Mouse (Mus musculus) small intestine, adult 2 months (tissue): ENCODE data around the gene Xrcc5. TPM values are rescaled to one million over a fixed set of nuclear protein-coding genes. Genes with fewer than 3 reads are reported as not detected.

ENCODE experiments used
- H3K27ac ChIP-seq: fragments of 200-500 bp; 2 replicates; pipeline ENCODE4 v1.5.1; 2012; ENCODE audit warnings: low read depth, low read length, control low read depth, inconsistent platforms; ENCODE audit not compliant: insufficient read depth
- H3K27me3 ChIP-seq: fragments of 200-500 bp; 2 replicates; pipeline ENCODE4 v1.6.1; 2012; ENCODE audit warnings: mild to moderate bottlenecking, moderate library complexity, low read length, inconsistent platforms; ENCODE audit not compliant: control insufficient read depth, insufficient read depth
- H3K36me3 ChIP-seq: fragments of 200-500 bp; 2 replicates; pipeline ENCODE4 v1.6.1; 2012; ENCODE audit warnings: mild to moderate bottlenecking, low read length, control low read depth, inconsistent platforms; ENCODE audit not compliant: control insufficient read depth, insufficient read depth
- H3K4me1 ChIP-seq: fragments of 200-500 bp; 2 replicates; pipeline ENCODE4 v1.6.1; 2012; ENCODE audit warnings: low read length, inconsistent platforms, mixed read lengths; ENCODE audit not compliant: control insufficient read depth, insufficient read depth, insufficient read length
- H3K4me3 ChIP-seq: fragments of 200-500 bp; 2 replicates; pipeline ENCODE4 v1.5.1; 2012; ENCODE audit warnings: low read depth, mild to moderate bottlenecking, control low read depth, inconsistent platforms, low read length, moderate library complexity
- CTCF ChIP-seq: fragments of 200-500 bp; IDR thresholded peaks from 2 replicates; pipeline ENCODE4 v1.5.1; 2012; ENCODE audit warnings: low read depth, mild to moderate bottlenecking, control low read depth, inconsistent platforms, low read length, moderate library complexity, mixed read lengths; ENCODE audit not compliant: insufficient replicate concordance, insufficient read length; ENCODE audit errors: extremely low read depth
- POLR2A ChIP-seq: fragments of 200-500 bp; IDR thresholded peaks from 2 replicates; pipeline ENCODE4 v1.6.1; 2012; ENCODE audit warnings: low read depth, mild to moderate bottlenecking, control low read depth, inconsistent platforms, low read length, moderate library complexity
- WGBS: fragments of 180-500 bp; shearing (Covaris S2); methylation state at CpG from one replicate; pipeline ENCODE4 v1.1.7; 2018; 5-methylcytosine and 5-hydroxymethylcytosine counted together
- polyA plus RNA-seq: library from polyadenylated mRNA; depleted of rRNA; stranded (reverse); fragments of >200 nt; gene quantifications from 2 replicates; pipeline ENCODE4 v1.2.3, GENCODE M21; 2012

The Xrcc5 gene
- polyA plus RNA-seq, 1 experiment, result 0.57 TPM

- H3K36me3 ChIP-seq, result no peaks in the 10 kb centered on the region
- no peak overlapping the region for H3K27ac ChIP-seq
- WGBS, result 85% methylated on average over 3 of the region's 3 CpGs
- no peak overlapping the region for H3K4me3 ChIP-seq
- TF ChIP-seq POLR2A, result no peak
- TF ChIP-seq CTCF, result no peak
- H3K27me3 ChIP-seq, result no peaks in the 10 kb centered on the region
- H3K4me1 ChIP-seq, result no peaks in the 10 kb centered on the region
Observed at GRCm38 (mm10) chr1:72372913-72373312, 65.7 kb downstream of the Xrcc5 start.

GRCm38 (mm10) chr1:72373648-72374047, 66.4 kb downstream of the Xrcc5 start:
- TF ChIP-seq CTCF (no peak), POLR2A (no peak)
- no peak overlapping the region for H3K4me3 ChIP-seq
- H3K36me3 ChIP-seq, result no peaks in the 10 kb centered on the region
- H3K27ac ChIP-seq, result no peak overlapping the region
- H3K27me3 ChIP-seq, result no peaks in the 10 kb centered on the region
- H3K4me1 ChIP-seq, result no peaks in the 10 kb centered on the region
- WGBS, result 80% methylated on average over 6 of the region's 6 CpGs

GRCm38 (mm10) chr1:72374049-72374448, 66.8 kb downstream of the Xrcc5 start:
- H3K36me3 ChIP-seq, result no peaks in the 10 kb centered on the region
- H3K27me3 ChIP-seq, result no peaks in the 10 kb centered on the region
- TF ChIP-seq CTCF, result no peak
- no peak for TF ChIP-seq POLR2A
- 80% methylated on average over 4 of the region's 4 CpGs for WGBS
- no peak overlapping the region for H3K27ac ChIP-seq
- no peak overlapping the region for H3K4me3 ChIP-seq
- H3K4me1 ChIP-seq, result no peaks in the 10 kb centered on the region

- WGBS, result 79% methylated on average over 4 of the region's 4 CpGs
- Histone ChIP-seq H3K27ac (no peak overlapping the region), H3K27me3 (no peaks in the 10 kb centered on the region), H3K4me3 (no peak overlapping the region), H3K4me1 (no peaks in the 10 kb centered on the region), H3K36me3 (0 out of 2 replicates have a peak, but pooled peaks cover 2% of the 10 kb centered on the region)
- TF ChIP-seq POLR2A (no peak), CTCF (no peak)
Observed at GRCm38 (mm10) chr1:72378151-72378550, 70.9 kb downstream of the Xrcc5 start.

GRCm38 (mm10) chr1:72379752-72380353, 72.6 kb downstream of the Xrcc5 start:
- TF ChIP-seq POLR2A, result no peak
- no peak for TF ChIP-seq CTCF
- no peak overlapping the region for H3K27ac ChIP-seq
- H3K27me3 ChIP-seq, result no peaks in the 10 kb centered on the region
- no peak overlapping the region for H3K4me3 ChIP-seq
- WGBS, result 97% methylated on average over 11 of the region's 11 CpGs
- 0 out of 2 replicates have a peak, but pooled peaks cover 2% of the 10 kb centered on the region for H3K36me3 ChIP-seq
- no peaks in the 10 kb centered on the region for H3K4me1 ChIP-seq

DNA sequence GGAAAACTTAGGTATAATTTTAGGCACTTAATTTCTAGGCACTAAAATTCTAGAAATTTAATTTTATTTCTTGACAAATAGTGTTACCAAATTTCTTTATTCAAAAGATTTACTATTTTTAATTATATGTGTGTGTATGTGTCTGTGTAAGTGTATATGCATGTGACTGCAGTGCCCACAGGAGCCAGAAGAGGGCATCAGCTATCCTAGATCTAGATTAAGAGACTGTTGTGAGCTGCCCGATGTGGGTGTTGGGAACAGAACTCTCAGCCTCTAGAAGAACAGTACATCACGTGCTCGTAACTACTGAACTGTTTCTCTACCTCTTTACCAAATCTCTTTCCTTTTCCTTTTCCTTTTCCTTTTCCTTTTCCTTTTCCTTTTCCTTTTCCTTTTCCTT, 73.3 kb downstream of the Xrcc5 start:
- no peak for TF ChIP-seq POLR2A
- no peak for TF ChIP-seq CTCF
- WGBS, result 99% methylated on average over 3 of the region's 3 CpGs
- Histone ChIP-seq H3K27me3 (no peaks in the 10 kb centered on the region), H3K36me3 (0 out of 2 replicates have a peak, but pooled peaks cover 2% of the 10 kb centered on the region), H3K4me3 (no peak overlapping the region), H3K27ac (no peak overlapping the region), H3K4me1 (no peaks in the 10 kb centered on the region)

GRCm38 (mm10) chr1:72383056-72383455, 75.8 kb downstream of the Xrcc5 start:
- Histone ChIP-seq H3K27ac (no peak overlapping the region), H3K4me3 (no peak overlapping the region), H3K4me1 (no peaks in the 10 kb centered on the region), H3K27me3 (no peaks in the 10 kb centered on the region), H3K36me3 (0 out of 2 replicates have a peak, but pooled peaks cover 2% of the 10 kb centered on the region)
- 82% methylated on average over 7 of the region's 7 CpGs for WGBS
- TF ChIP-seq POLR2A (no peak), CTCF (no peak)
